Mouse (Mus musculus) gastrocnemius, adult 2 months (tissue): ENCODE results near the gene Mfsd5. TPM values are rescaled to one million over a fixed set of nuclear protein-coding genes. Genes with fewer than 3 reads are reported as not detected.
A peak's percentile ranks its signal among the peaks of the same experiment; 100 is the strongest.

Source experiments
- DNase-seq: peaks from one replicate; pipeline ENCODE4 v3.0.0; 2022
- H3K27ac ChIP-seq: fragments of 200-600 bp; 2 replicates; pipeline ENCODE4 v1.8.1; 2022; ENCODE audit warnings: mild to moderate bottlenecking
- H3K4me3 ChIP-seq: fragments of 200-600 bp; 2 replicates; pipeline ENCODE4 v1.8.1; 2022; ENCODE audit warnings: mild to moderate bottlenecking, moderate library complexity
- CTCF ChIP-seq: fragments of 200-600 bp; IDR thresholded peaks from 2 replicates; pipeline ENCODE4 v1.8.1; 2022; ENCODE audit warnings: antibody characterized with exemption, mild to moderate bottlenecking, moderate library complexity
- intact Hi-C: fragments of 180-260 bp; cut with DNase I; formaldehyde crosslinking; loops from one replicate; pipeline ENCODE4 v1.15.1; 2025
- long read RNA-seq, 2 experiments: library from polyadenylated mRNA; stranded (forward); transcript quantifications; one replicate each; pipeline ENCODE4 v2.0.0; 2021
- total RNA-seq, 2 experiments: library from RNA; stranded (reverse); gene quantifications; 2 replicates each; pipeline ENCODE4 v1.2.3; 2021

Gene Mfsd5
- total RNA-seq = 10 to 100 TPM; 14.2 TPM
- long read RNA-seq, experiment 1, transcript Mfsd5-201 (2 exons, 1,754 nt) = major isoform, 32 of 49 reads
- long read RNA-seq, experiment 1, partial matches to known transcripts = 0 of 49 reads
- long read RNA-seq, experiment 1, other reads (novel, unspliced or antisense) = 17 of 49 reads
- long read RNA-seq, experiment 2, transcript Mfsd5-201 (2 exons, 1,754 nt) = major isoform, 28 of 54 reads
- long read RNA-seq, experiment 2, partial matches to known transcripts = 0 of 54 reads
- long read RNA-seq, experiment 2, other reads (novel, unspliced or antisense) = 26 of 54 reads

GRCm38 (mm10) chr15:102279092-102279782, at the start of gene Mfsd5:
Gene Mfsd5 (plus strand): TSS chr15:102279454.
- peak; percentile 59 for TF ChIP-seq CTCF
- H3K4me3 ChIP-seq = peak within 1 kb of the TSS; percentile 85
- H3K27ac ChIP-seq = peak within 1 kb of the TSS; percentile 96
- intact Hi-C loops = loop anchor here (1.0 kb wide), 1 partner anchor 40 kb away; no protein-coding TSS in a partner anchor
- peak; percentile 94 for DNase-seq

GRCm38 (mm10) chr15:102230408-102231321, 48.6 kb upstream of the Mfsd5 start:
- no peak for DNase-seq
- H3K4me3 ChIP-seq = no peak overlapping the region
- intact Hi-C loops = no loop called here
- no peak for TF ChIP-seq CTCF
- H3K27ac ChIP-seq = no peak overlapping the region; the same call in 1 of the 2 replicates

GRCm38 (mm10) chr15:102231748-102232147, 47.5 kb upstream of the Mfsd5 start, which contains the start of gene Itgb7:
Gene Itgb7 (minus strand): TSS chr15:102231944.
- peak within 1 kb of the TSS; percentile 24; the same call in 1 of the 2 replicates for H3K27ac ChIP-seq
- TF ChIP-seq CTCF = no peak
- DNase-seq = no peak
- intact Hi-C loops = no loop called here
- H3K4me3 ChIP-seq = peak within 1 kb of the TSS; percentile 29

GRCm38 (mm10) chr15:102232764-102233163, 46.5 kb upstream of the Mfsd5 start:
- DNase-seq = no peak
- Histone ChIP-seq H3K27ac (no peak overlapping the region), H3K4me3 (no peak overlapping the region)
- no peak for TF ChIP-seq CTCF
- intact Hi-C loops = no loop called here

GRCm38 (mm10) chr15:102233896-102234295, 45.4 kb upstream of the Mfsd5 start:
- TF ChIP-seq CTCF = no peak
- H3K4me3 ChIP-seq = no peak overlapping the region
- DNase-seq = no peak
- no peak overlapping the region; the same call in 1 of the 2 replicates for H3K27ac ChIP-seq
- intact Hi-C loops = no loop called here

- peak; percentile 51 for DNase-seq
These were observed 43.8 kb upstream of the Mfsd5 start for GRCm38 (mm10) chr15:102235371-102236027.

GRCm38 (mm10) chr15:102238543-102239259, 40.6 kb upstream of the Mfsd5 start:
- no peak for TF ChIP-seq CTCF
- intact Hi-C loops = loop anchor here (1.0 to 5.0 kb wide), 3 partner anchors 41 to 139 kb away; partner anchors contain the start of gene Mfsd5
- Histone ChIP-seq H3K27ac (no peak overlapping the region), H3K4me3 (no peak overlapping the region)
- no peak for DNase-seq

More at GRCm38 (mm10) chr15:102235371-102236027, 43.8 kb upstream of the Mfsd5 start:
- no peak for TF ChIP-seq CTCF
- H3K27ac ChIP-seq = peak overlapping the region; percentile 71
- peak overlapping the region; percentile 48 for H3K4me3 ChIP-seq
- intact Hi-C loops = loop anchor here (5.0 kb wide), 1 partner anchor 142 kb away; no protein-coding TSS in a partner anchor

- peak; percentile 87 for DNase-seq
- H3K27ac ChIP-seq = peak overlapping the region; percentile 99; the same call in 1 of the 2 replicates
- intact Hi-C loops = loop anchor here (1.0 to 5.0 kb wide), 3 partner anchors 40 to 138 kb away; partner anchors contain the start of gene Mfsd5
- H3K4me3 ChIP-seq = no peak overlapping the region
- peak; percentile 98 for TF ChIP-seq CTCF
These were observed 40.0 kb upstream of the Mfsd5 start for GRCm38 (mm10) chr15:102239260-102239590.

GRCm38 (mm10) chr15:102239851-102240250, 39.4 kb upstream of the Mfsd5 start:
- Histone ChIP-seq H3K27ac (peak overlapping the region; percentile 99), H3K4me3 (peak overlapping the region; percentile 11; the same call in 1 of the 2 replicates)
- intact Hi-C loops = loop anchor here (1.0 to 5.0 kb wide), 3 partner anchors 39 to 137 kb away; partner anchors contain the start of gene Mfsd5
- no peak for TF ChIP-seq CTCF
- DNase-seq = no peak

GRCm38 (mm10) chr15:102240607-102241006, 38.6 kb upstream of the Mfsd5 start:
- DNase-seq = peak; percentile 56
- intact Hi-C loops = no loop called here
- Histone ChIP-seq H3K4me3 (peak overlapping the region; percentile 29), H3K27ac (peak overlapping the region; percentile 99)
- TF ChIP-seq CTCF = no peak
